Mouse (Mus musculus) liver, adult 2 months (tissue): ENCODE measurements around the gene Gm28308.

Experiments
- CTCF ChIP-seq: fragments of 200-500 bp; IDR thresholded peaks from 2 replicates; pipeline ENCODE4 v1.5.1; 2011; ENCODE audit warnings: low read depth, low read length, control low read depth
- POLR2A ChIP-seq: fragments of 200-500 bp; IDR thresholded peaks from 2 replicates; pipeline ENCODE4 v1.6.1; 2011; ENCODE audit warnings: low read length, control low read depth; ENCODE audit not compliant: insufficient read depth; ENCODE audit errors: extremely low read depth

DNA sequence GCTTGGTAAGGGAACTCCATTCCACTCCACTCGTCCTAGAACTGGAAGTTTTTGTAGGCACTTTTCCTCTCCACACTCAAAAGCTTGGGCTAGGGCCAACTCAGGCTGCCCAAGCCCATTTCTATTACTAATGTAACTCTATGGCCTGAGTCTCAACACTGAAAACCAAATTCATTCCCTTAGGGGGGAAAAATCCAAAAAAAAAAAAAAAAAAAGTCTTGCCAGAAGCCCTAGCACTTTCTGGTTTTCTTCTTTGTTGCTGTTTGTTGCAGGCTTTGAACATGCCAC lies 51.1 kb downstream of the Gm28308 start:
- TF ChIP-seq POLR2A: no peak
- TF ChIP-seq CTCF: no peak
